In the genomic region with DNA sequence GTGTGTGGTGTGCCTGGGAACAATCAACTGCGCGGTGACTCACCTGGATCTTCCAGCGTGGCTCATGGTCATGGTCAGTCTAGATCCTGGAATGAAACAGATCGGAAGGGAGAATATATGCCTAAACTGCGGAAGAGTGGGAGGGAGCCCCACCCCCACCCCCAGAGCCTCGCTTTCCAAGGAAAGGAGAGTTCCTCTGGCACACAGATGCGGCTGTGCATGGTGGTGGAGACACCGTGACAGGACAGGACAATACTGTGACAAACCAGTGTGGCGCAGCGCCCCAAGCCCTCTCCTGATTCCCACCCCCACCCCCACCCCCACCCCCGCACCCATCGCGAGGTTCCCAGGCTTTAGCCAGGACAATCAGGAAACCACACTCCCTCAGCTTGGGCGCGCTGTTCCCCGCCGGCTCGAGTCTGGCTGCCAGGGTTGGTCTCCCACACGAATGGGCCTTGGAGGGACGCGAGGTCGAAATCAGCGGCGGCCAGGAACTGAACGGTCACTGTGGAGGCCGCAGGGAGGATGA, we compare ENCODE assay signal across 8 mouse cellular contexts. TPM values are rescaled to one million over a fixed set of nuclear protein-coding genes. Genes with fewer than 3 reads are reported as not detected.
DNase-seq lines count a peak whose midpoint lies in the region; ATAC-seq and TF ChIP-seq lines count a peak whose summit lies in the region.

No protein-coding gene starts in this region.

- TF ChIP-seq POLR2A in ES-Bruce4 (IDR thresholded peaks at IDR 0.05; ENCODE audit: insufficient read depth, low read length): no peak

- 5% methylated on average over 26 of the region's 26 CpGs for WGBS in heart, embryonic 10.5 days
- WGBS in embryonic facial prominence, embryonic 14.5 days: 5% methylated on average over 16 of the region's 26 CpGs
- WGBS in liver, embryonic 11.5 days: 4% methylated on average over 26 of the region's 26 CpGs

- peak overlapping the region; percentile 92 for H3K4me3 ChIP-seq in heart, embryonic 10.5 days
- peak overlapping the region; percentile 79 for H3K4me3 ChIP-seq in ES-Bruce4 (ENCODE audit: low read depth, low read length)
- H3K4me3 ChIP-seq in embryonic facial prominence, embryonic 14.5 days (ENCODE audit: low read depth, low read length): peak overlapping the region; percentile 72
- peak overlapping the region; percentile 70 for H3K4me3 ChIP-seq in liver, embryonic 11.5 days (ENCODE audit: low read depth, low read length)

- H3K9me3 ChIP-seq in heart, embryonic 10.5 days: no peaks in the 10 kb centered on the region
- no peaks in the 10 kb centered on the region; the same call in 1 of the 2 replicates for H3K9me3 ChIP-seq in ES-Bruce4 (replicated peaks; ENCODE audit: control insufficient read depth, insufficient read depth, low read length, poor library complexity, severe bottlenecking)
- no peaks in the 10 kb centered on the region for H3K9me3 ChIP-seq in embryonic facial prominence, embryonic 14.5 days (ENCODE audit: control insufficient read depth, low read length)
- H3K9me3 ChIP-seq in liver, embryonic 11.5 days (ENCODE audit: control insufficient read depth, low read length): no peaks in the 10 kb centered on the region

- peak overlapping the region; percentile 82 for H3K4me2 ChIP-seq in embryonic facial prominence, embryonic 14.5 days (ENCODE audit: low read depth, low read length)
- peak overlapping the region; percentile 83 for H3K4me2 ChIP-seq in liver, embryonic 11.5 days

- peaks cover 21% of the 10 kb centered on the region for H3K27me3 ChIP-seq in heart, embryonic 10.5 days (ENCODE audit: insufficient read depth, poor library complexity, severe bottlenecking)
- peaks cover 3% of the 10 kb centered on the region; the same call in 1 of the 2 replicates for H3K27me3 ChIP-seq in ES-Bruce4 (ENCODE audit: control insufficient read depth, insufficient read depth, low read length, poor library complexity, severe bottlenecking)
- no peaks in the 10 kb centered on the region for H3K27me3 ChIP-seq in embryonic facial prominence, embryonic 14.5 days (replicated peaks; ENCODE audit: control insufficient read depth, insufficient read depth, low read length)
- H3K27me3 ChIP-seq in liver, embryonic 11.5 days (replicated peaks; ENCODE audit: control insufficient read depth, insufficient read depth, low read length): peaks cover 37% of the 10 kb centered on the region

- H3K27ac ChIP-seq in heart, embryonic 10.5 days: peak overlapping the region; percentile 90
- no peak overlapping the region for H3K27ac ChIP-seq in ES-Bruce4 (ENCODE audit: insufficient read depth, low read length)
- H3K27ac ChIP-seq in embryonic facial prominence, embryonic 14.5 days (replicated peaks; ENCODE audit: low read depth, low read length): peak overlapping the region; percentile 79
- no peak overlapping the region for H3K27ac ChIP-seq in liver, embryonic 11.5 days (ENCODE audit: low read depth, low read length)

- intact Hi-C loops in left cerebral cortex, postnatal 36 days (cut with DNase I): no loop called here

- 0 out of 2 replicates have a peak, but pooled peaks cover 6% of the 10 kb centered on the region for H3K36me3 ChIP-seq in heart, embryonic 10.5 days
- no peaks in the 10 kb centered on the region for H3K36me3 ChIP-seq in ES-Bruce4 (ENCODE audit: control insufficient read depth, insufficient read depth, low read length, poor library complexity, severe bottlenecking)
- 0 out of 2 replicates have a peak, but pooled peaks cover 4% of the 10 kb centered on the region for H3K36me3 ChIP-seq in embryonic facial prominence, embryonic 14.5 days (ENCODE audit: control insufficient read depth, insufficient read depth, low read length)
- no peaks in the 10 kb centered on the region for H3K36me3 ChIP-seq in liver, embryonic 11.5 days (ENCODE audit: control insufficient read depth, insufficient read depth, low read length)

- peaks cover 22% of the 10 kb centered on the region for H3K4me1 ChIP-seq in heart, embryonic 10.5 days
- H3K4me1 ChIP-seq in ES-Bruce4 (ENCODE audit: control insufficient read depth, insufficient read depth, low read length): no peaks in the 10 kb centered on the region
- peaks cover 7% of the 10 kb centered on the region; the same call in 1 of the 2 replicates for H3K4me1 ChIP-seq in embryonic facial prominence, embryonic 14.5 days (ENCODE audit: control insufficient read depth, insufficient read depth, low read length)
- H3K4me1 ChIP-seq in liver, embryonic 11.5 days (replicated peaks; ENCODE audit: control insufficient read depth, insufficient read depth, low read length): no peaks in the 10 kb centered on the region

- H3K9ac ChIP-seq in ES-Bruce4 (ENCODE audit: low read depth, poor library complexity, severe bottlenecking): no peak overlapping the region
- H3K9ac ChIP-seq in embryonic facial prominence, embryonic 14.5 days (ENCODE audit: low read depth, low read length): peak overlapping the region; percentile 77
- 0 out of 2 replicates have a peak overlapping the region, but pooled peaks have one; percentile 50 for H3K9ac ChIP-seq in liver, embryonic 11.5 days (ENCODE audit: low read depth, low read length)

- no peak for TF ChIP-seq CTCF in ES-Bruce4 (IDR thresholded peaks at IDR 0.05; ENCODE audit: low read depth, low read length)

- no peak for DNase-seq in heart, embryonic 10.5 days (ENCODE audit: low spot score)
- no peak for DNase-seq in heart, postnatal 4 days
- DNase-seq in embryonic facial prominence, embryonic 14.5 days (ENCODE audit: low spot score): peak; percentile 15
- DNase-seq in liver, embryonic 11.5 days (ENCODE audit: low spot score): peak; percentile 44
- DNase-seq in testis, postnatal 10 days (ENCODE audit: low spot score): peak; percentile 52
- DNase-seq in ovary, postnatal 36 days (ENCODE audit: low spot score): no peak
- no peak for DNase-seq in left cerebral cortex, postnatal 36 days (ENCODE audit: low spot score in 2 of 2)

- peak; percentile 32 for ATAC-seq in embryonic facial prominence, embryonic 14.5 days (ENCODE audit: low read depth)
- ATAC-seq in liver, embryonic 11.5 days (replicated peaks; ENCODE audit: low FRiP score): 0 out of 2 replicates have a peak, but pooled peaks have one; percentile 15

- no peak for TF ChIP-seq EP300 in ES-Bruce4 (IDR thresholded peaks at IDR 0.05; ENCODE audit: insufficient read depth, low read depth, low read length)

RNA-seq across cellular contexts. Expression of a gene that starts 0.4 kb away (rescaled TPM):
- 82.7 and 88.8 TPM in 2 replicates for polyA plus RNA-seq in heart, embryonic 10.5 days (2016; fragmentation: Nextera tagmentation; extraction: Ambion mirVana)
- total RNA-seq in heart, postnatal 4 days (2021): 10 to 100 TPM; 12.5 to 13.9 TPM
- 1.9 and 3.1 TPM in 2 replicates for polyA plus RNA-seq in ES-Bruce4 (2011; ENCODE audit: insufficient read depth, insufficient read length, low read depth, missing spikeins)
- 78.7 and 81.0 TPM in 2 replicates for polyA plus RNA-seq in embryonic facial prominence, embryonic 14.5 days (2014; fragmentation: Nextera tagmentation; extraction: Ambion mirVana)
- polyA plus RNA-seq in liver, embryonic 11.5 days (2014; fragmentation: Nextera tagmentation; extraction: Ambion mirVana): 24.1 and 27.6 TPM in 2 replicates
- 10 to 100 TPM; 77.3 to 91.5 TPM for total RNA-seq in left cerebral cortex, postnatal 36 days (2021)

RNA-seq across cellular contexts. Expression of a gene that starts 13.0 kb away (rescaled TPM):
- 0.39 and 0.45 TPM in 2 replicates for polyA plus RNA-seq in heart, embryonic 10.5 days (2016; fragmentation: Nextera tagmentation; extraction: Ambion mirVana)
- 1 to 10 TPM; 1.8 to 2.0 TPM for total RNA-seq in heart, postnatal 4 days (2021)
- polyA plus RNA-seq in ES-Bruce4 (2011; ENCODE audit: insufficient read depth, insufficient read length, low read depth, missing spikeins): 0.63 and 0.84 TPM in 2 replicates
- 0.31 and 0.38 TPM in 2 replicates for polyA plus RNA-seq in embryonic facial prominence, embryonic 14.5 days (2014; fragmentation: Nextera tagmentation; extraction: Ambion mirVana)
- polyA plus RNA-seq in liver, embryonic 11.5 days (2014; fragmentation: Nextera tagmentation; extraction: Ambion mirVana): 0.04 and 0.09 TPM in 2 replicates
- 100 to 1,000 TPM; 185 to 226 TPM for total RNA-seq in left cerebral cortex, postnatal 36 days (2021)

RNA-seq across cellular contexts. Expression of a gene that starts 46.6 kb away (rescaled TPM):
- 46.0 and 62.2 TPM in 2 replicates for polyA plus RNA-seq in heart, embryonic 10.5 days (2016; fragmentation: Nextera tagmentation; extraction: Ambion mirVana)
- 10 to 100 TPM; 16.9 to 18.3 TPM for total RNA-seq in heart, postnatal 4 days (2021)
- 51.2 and 56.1 TPM in 2 replicates for polyA plus RNA-seq in ES-Bruce4 (2011; ENCODE audit: insufficient read depth, insufficient read length, low read depth, missing spikeins)
- 46.7 and 51.1 TPM in 2 replicates for polyA plus RNA-seq in embryonic facial prominence, embryonic 14.5 days (2014; fragmentation: Nextera tagmentation; extraction: Ambion mirVana)
- 67.9 and 68.3 TPM in 2 replicates for polyA plus RNA-seq in liver, embryonic 11.5 days (2014; fragmentation: Nextera tagmentation; extraction: Ambion mirVana)
- 10 to 100 TPM; 17.9 to 20.9 TPM for total RNA-seq in left cerebral cortex, postnatal 36 days (2021)

Comparison
In these comparisons a context has a peak if more than half of its experiments do, and no peak if none do; other contexts are left out.
1. DNase-seq: peak in embryonic facial prominence, embryonic 14.5 days (single experiment), liver, embryonic 11.5 days (single experiment) and testis, postnatal 10 days (single experiment); none in heart, embryonic 10.5 days (single experiment), heart, postnatal 4 days (single experiment), ovary, postnatal 36 days (single experiment) and left cerebral cortex, postnatal 36 days (0 of 2).
2. H3K27ac ChIP-seq: peak in heart, embryonic 10.5 days (single experiment) and embryonic facial prominence, embryonic 14.5 days (single experiment); none in ES-Bruce4 (single experiment) and liver, embryonic 11.5 days (single experiment).
3. Peak in every context shown above with its lines, with median percentiles within 50 percentile points of each other: H3K4me3 ChIP-seq.